Mouse (Mus musculus) cortical plate, adult 2 months (tissue): ENCODE measurements around the gene Crybb2.

Experiments
- CTCF ChIP-seq: fragments of 200-500 bp; IDR thresholded peaks from 2 replicates; pipeline ENCODE4 v1.5.1; 2011; ENCODE audit warnings: mild to moderate bottlenecking, control low read depth, low read length; ENCODE audit not compliant: insufficient read depth; ENCODE audit errors: extremely low read depth
- POLR2A ChIP-seq: fragments of 200-500 bp; IDR thresholded peaks from 2 replicates; pipeline ENCODE4 v1.6.1; 2011; ENCODE audit warnings: mild to moderate bottlenecking, low read length, control low read depth; ENCODE audit not compliant: insufficient read depth; ENCODE audit errors: extremely low read depth

DNA sequence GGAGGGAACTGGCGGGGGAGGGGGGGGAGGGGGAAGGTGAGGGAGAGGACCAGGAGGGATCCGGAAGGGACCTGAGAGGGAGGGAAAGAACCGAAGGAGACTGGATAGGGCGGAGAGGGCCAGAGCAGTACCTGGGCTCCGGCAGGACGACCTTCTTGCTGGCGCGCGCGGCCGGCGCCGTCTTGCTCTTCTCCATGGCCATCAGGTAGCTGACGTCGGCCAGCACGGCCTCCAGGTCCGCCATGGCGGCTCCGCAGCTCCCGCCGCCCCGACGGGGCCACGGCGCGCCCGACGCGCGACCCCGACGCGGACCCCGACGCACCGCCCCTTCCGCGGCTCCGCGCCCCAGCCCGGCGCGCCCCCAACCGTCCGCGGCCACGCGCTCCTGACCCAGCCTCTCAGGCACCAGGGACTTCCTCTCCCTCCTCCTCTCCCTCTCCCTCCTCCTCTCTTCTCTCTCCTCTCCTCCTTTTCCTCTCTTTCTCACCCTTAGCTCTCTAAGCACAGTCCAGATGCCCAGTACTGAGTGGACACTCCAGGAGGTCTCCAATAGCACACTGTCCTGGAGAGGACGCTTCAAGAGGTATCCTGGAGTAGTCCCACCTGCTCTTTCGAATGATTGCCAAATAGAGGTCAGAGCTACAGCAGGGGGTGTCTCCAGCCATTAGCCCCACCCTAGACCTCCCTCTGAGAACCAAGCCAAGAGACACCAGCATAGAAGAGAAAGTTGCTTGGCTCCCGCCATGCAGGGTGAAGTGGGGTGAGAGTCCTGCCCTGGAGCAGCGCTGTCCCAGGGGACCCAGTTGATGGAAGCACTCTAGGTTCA lies 54.5 kb downstream of the Crybb2 start, which contains the start of gene Grk3:
- TF ChIP-seq POLR2A (peak; percentile 47; the same call in 1 of the 2 replicates), CTCF (no peak)
